Mouse (Mus musculus) spleen, postnatal 0 days (tissue): ENCODE measurements around the gene Krt12. TPM values are rescaled to one million over a fixed set of nuclear protein-coding genes. Genes with fewer than 3 reads are reported as not detected.

Source experiments
- polyA plus RNA-seq: library from polyadenylated mRNA; unstranded; fragments of >200 nt; fragmentation: Nextera tagmentation; extraction: Ambion mirVana; gene quantifications from 2 replicates; pipeline ENCODE4 v1.2.1, GENCODE M21; 2015

Krt12 gene
- not detected in 2 replicates for polyA plus RNA-seq

DNA sequence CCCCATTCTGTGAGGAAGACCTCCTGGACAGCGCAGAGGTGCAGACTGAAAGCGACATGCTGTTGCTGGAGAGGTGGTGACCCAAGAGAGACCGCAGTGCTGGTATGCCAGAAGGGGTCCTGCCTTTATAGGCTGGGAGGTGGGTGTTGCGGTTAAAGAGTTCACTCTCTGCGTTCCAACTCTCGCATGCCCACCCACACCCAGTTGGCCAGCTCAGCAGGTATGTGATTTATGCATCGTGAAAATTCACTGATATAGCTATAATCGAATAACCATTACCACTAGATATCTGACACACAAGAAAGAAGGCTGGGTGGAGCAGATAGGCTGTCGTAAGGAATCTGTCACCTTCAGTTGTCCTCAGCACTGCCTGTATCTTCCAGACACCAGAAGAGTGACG lies at the start of gene Krt12:
Gene Krt12 (minus strand): TSS at position 101 of the 400 bp plus-strand sequence.

DNA sequence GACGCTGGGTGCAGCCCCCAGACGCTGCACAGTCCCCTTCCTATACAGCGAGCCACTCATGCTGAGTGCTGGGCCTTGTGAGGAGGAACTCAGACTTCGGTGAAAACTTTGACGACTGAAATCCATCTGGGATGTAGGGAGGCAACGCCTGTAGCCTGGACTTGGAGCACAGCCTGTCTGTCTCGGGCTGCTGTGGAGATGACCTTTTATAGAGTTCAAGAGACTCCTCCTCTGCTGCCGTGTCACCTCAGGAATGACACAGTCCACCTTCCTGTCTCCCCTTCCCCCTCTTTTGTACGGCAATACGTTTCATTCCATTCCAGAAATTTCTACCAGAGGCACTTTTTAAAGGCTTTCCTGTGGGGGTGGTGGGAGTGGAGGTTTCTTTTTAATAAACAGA lies 15.9 kb upstream of the Krt12 start, which contains the start of gene Krt20:
Gene Krt20 (minus strand): TSS at position 179 of the 400 bp plus-strand sequence.

DNA sequence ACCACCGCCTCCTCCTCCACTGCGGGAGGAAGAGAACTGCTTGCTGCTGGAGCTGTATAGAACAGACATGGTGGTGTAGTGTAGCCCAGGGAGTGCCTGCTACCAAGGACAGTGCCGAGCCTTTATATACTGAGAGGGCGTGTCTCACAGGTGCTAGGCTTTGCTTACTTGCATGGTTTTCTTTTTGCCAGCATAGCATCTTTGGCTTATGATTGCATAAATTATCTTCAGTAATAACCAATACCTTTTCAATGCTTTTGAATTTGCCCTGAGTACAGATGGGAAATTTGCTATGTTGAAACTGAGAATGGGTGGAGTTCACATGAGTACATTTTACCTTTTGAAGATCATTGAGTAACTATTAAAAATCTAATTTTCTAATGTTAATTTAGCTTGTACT lies 32.8 kb downstream of the Krt12 start, which contains the start of gene Krt10:
Gene Krt10 (minus strand): TSS at position 101 of the 400 bp plus-strand sequence.

DNA sequence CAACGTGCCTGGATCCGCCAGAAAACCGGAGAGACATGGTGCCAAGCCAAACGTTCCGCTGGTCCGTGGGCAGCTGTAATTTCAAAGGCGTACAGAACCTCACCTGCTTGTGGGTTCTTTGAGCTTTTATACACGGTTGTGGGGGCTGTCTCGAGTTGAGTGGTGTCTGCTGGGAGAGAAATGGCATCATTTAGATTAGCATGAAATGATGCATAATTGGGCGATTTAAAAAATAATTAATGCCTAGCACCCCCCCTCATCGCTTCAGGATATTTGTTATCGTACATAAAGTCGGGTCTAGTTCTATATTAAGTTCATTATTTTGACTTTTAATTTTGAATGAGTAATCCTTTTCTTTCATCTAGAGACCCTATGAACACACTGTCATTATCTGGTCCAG lies 47.3 kb downstream of the Krt12 start, which contains the start of gene Krt28:
Gene Krt28 (minus strand): TSS at position 101 of the 400 bp plus-strand sequence.

Other genes starting within 250 kb of the Krt12 start
- 103 and 110 TPM in 2 replicates for gene Smarce1, start 191.2 kb downstream of the Krt12 start, polyA plus RNA-seq
- gene Krt222, start 178.2 kb downstream of the Krt12 start, polyA plus RNA-seq = 0.32 and 0.67 TPM in 2 replicates
- 0.08 TPM in 1 of 2 replicates, not detected in the other for gene Krt24, start 137.0 kb downstream of the Krt12 start, polyA plus RNA-seq
- not detected in 2 replicates for gene Krt25, start 99.3 kb downstream of the Krt12 start, polyA plus RNA-seq
- not detected in 2 replicates for gene Krt26, start 84.3 kb downstream of the Krt12 start, polyA plus RNA-seq
- gene Krt27, start 71.2 kb downstream of the Krt12 start, polyA plus RNA-seq = not detected in 2 replicates
- gene Krt28, start 47.4 kb downstream of the Krt12 start, polyA plus RNA-seq = not detected in 2 replicates
- gene Krt10, start 32.9 kb downstream of the Krt12 start, polyA plus RNA-seq = 7.3 and 9.6 TPM in 2 replicates
- gene Krt20, start 15.9 kb upstream of the Krt12 start, polyA plus RNA-seq = 0.06 and 0.22 TPM in 2 replicates
- 0.10 TPM in 1 of 2 replicates, not detected in the other for gene Krt23, start 70.9 kb upstream of the Krt12 start, polyA plus RNA-seq
- gene Krt39, start 99.1 kb upstream of the Krt12 start, polyA plus RNA-seq = not detected in 2 replicates
- not detected in 2 replicates for gene Krt40, start 120.9 kb upstream of the Krt12 start, polyA plus RNA-seq
- gene Krtap3-3, start 128.6 kb upstream of the Krt12 start, polyA plus RNA-seq = not detected in 2 replicates
- not detected in 2 replicates for gene Krtap3-2, start 134.6 kb upstream of the Krt12 start, polyA plus RNA-seq
- gene Gm11939, start 137.2 kb upstream of the Krt12 start, polyA plus RNA-seq = not detected in 2 replicates
- not detected in 2 replicates for gene Krtap3-1, start 144.4 kb upstream of the Krt12 start, polyA plus RNA-seq
- gene Krtap1-5, start 158.8 kb upstream of the Krt12 start, polyA plus RNA-seq = not detected in 2 replicates
- not detected in 2 replicates for gene Krtap1-4, start 161.4 kb upstream of the Krt12 start, polyA plus RNA-seq
- gene Krtap1-3, start 169.1 kb upstream of the Krt12 start, polyA plus RNA-seq = not detected in 2 replicates
- gene Krtap9-3, start 175.8 kb upstream of the Krt12 start, polyA plus RNA-seq = not detected in 2 replicates
- gene Gm11938, start 181.0 kb upstream of the Krt12 start, polyA plus RNA-seq = not detected in 2 replicates
- gene Gm11937, start 187.9 kb upstream of the Krt12 start, polyA plus RNA-seq = not detected in 2 replicates
- gene Krtap2-4, start 192.6 kb upstream of the Krt12 start, polyA plus RNA-seq = not detected in 2 replicates
- not detected in 2 replicates for gene Gm11562, start 198.2 kb upstream of the Krt12 start, polyA plus RNA-seq
- not detected in 2 replicates for gene Krtap4-1, start 206.0 kb upstream of the Krt12 start, polyA plus RNA-seq
- gene Krtap4-2, start 212.8 kb upstream of the Krt12 start, polyA plus RNA-seq = not detected in 2 replicates
- not detected in 2 replicates for gene Krtap4-7, start 221.8 kb upstream of the Krt12 start, polyA plus RNA-seq
- gene Gm11555, start 228.0 kb upstream of the Krt12 start, polyA plus RNA-seq = not detected in 2 replicates
- gene Gm11563, start 236.7 kb upstream of the Krt12 start, polyA plus RNA-seq = not detected in 2 replicates
- gene Krtap4-6, start 243.7 kb upstream of the Krt12 start, polyA plus RNA-seq = not detected in 2 replicates